Mouse (Mus musculus): Measurements from ENCODE around the gene Dlg2.

The Dlg2 gene

GRCm38 (mm10) chr7:92105956-92106355 lies 1629.5 kb downstream of the Dlg2 start:
- peak; percentile 60 for DNase-seq

GRCm38 (mm10) chr7:92113065-92113464 lies 1636.6 kb downstream of the Dlg2 start:
- DNase-seq: no peak

DNA sequence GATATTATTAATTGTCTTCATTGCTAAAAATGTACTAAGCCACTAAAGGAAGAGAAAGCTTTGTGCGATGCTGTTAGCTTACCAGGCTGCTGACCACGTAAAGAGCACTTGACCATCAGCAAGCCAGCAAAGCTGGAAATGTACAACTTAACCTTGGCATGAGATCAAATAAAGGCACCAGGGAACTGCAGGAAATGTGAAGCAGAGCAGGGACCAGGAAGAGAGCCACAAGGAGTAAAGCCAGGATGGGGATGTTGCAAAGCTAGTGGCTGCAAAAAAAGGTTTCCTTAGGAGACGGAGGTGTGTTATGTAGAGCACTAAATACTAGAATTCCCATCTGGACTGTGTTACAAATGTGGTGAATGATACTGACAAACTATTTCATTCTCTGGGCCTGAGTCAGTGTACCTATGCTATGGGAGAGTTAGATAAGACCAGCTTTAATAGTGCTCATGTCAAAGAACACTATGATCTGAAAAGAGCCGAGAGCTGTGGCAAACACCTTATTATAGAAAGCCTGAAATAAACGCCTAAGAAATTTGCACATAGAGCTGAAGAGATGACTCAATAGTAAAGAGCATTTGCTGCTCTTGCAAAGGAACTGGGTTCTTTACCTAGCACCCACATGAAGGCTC lies 1638.9 kb downstream of the Dlg2 start:
- DNase-seq: no peak

DNA sequence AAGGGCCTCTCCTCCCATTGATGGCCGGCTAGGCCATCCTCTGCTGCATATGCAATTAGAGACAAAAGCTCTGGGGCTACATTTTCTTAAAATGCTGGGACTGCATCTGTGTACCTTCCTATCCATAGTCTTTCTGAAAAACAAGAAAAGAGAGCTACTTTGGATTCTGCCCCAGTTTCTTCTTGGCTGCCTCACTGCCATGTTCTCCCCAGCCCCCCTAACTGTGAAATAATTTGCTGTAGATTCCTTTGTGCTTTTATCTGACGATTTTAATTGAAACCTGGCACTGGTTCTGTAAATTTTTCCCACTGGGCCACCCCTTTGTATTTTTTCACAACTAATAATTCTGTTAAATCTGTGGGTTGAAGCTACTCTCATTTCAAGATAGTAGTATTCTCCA lies 1646.8 kb downstream of the Dlg2 start:
- DNase-seq: no peak

DNA sequence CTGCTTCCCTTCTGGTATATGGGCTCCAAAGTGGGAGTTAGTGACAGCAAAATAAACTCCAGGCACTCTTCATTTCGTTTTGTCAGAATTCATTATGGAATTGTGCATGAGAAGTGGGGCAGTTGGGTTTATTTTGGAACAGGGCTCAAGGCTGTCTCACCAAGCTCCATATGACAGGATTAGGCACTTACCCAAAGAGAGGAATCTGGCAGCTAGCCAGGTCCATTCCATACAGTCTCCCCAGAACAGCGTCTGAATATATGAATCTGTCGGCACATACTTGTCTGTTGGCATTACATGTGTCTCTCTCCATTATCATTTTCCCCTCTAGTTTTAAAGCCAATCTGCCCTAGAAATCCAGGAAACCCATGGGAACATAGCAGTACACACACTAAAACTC lies 1649.4 kb downstream of the Dlg2 start:
- DNase-seq: peak; percentile 84 to 86

DNA sequence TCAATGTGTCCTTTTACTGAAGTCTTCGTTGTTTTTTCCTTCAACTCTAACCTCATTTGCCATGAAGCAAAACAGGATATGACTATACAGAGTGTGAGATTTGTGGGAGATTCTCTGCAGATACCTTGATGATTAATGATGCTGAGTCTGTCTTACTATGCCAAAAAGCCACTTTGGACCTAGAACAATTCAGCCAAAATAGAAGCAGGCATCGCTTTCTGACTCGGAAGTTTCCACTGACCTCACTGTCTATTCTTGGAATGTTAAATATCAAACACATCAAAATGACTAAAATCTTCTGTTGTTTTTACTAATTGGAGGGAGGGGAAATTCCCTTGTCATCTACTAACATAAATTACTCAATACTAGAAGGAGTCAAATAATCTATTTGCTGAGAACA lies 1657.8 kb downstream of the Dlg2 start:
- no peak for DNase-seq

- no peak for DNase-seq
Measured at GRCm38 (mm10) chr7:92135624-92136023, 1659.2 kb downstream of the Dlg2 start.

- peak in 1 of 2 experiments; percentile 27 for DNase-seq
Measured at GRCm38 (mm10) chr7:92140051-92140817, 1663.8 kb downstream of the Dlg2 start.

- no peak for DNase-seq
Measured at GRCm38 (mm10) chr7:92147499-92147898, 1671.0 kb downstream of the Dlg2 start.

- no peak for DNase-seq
Measured at GRCm38 (mm10) chr7:92150768-92151167, 1674.3 kb downstream of the Dlg2 start.

DNA sequence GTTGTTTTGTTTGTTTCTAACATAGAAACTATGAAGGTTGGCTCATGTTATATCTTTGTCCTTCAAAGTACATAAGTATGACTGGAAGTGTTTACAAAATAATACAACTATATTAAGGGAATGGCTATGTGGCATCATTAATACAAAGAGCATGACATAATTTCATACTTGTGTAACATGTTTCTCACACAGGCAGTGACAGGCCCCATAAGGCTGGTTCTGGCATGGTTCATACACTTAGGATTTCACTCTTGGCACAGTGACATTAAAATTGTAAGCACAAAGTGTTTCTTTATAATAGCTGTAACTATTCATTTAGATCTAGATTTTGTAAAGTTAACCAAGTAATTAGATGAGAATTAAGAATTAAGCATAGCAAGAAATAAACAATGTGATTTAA lies 1678.1 kb downstream of the Dlg2 start:
- no peak for DNase-seq

- DNase-seq: no peak
Measured at GRCm38 (mm10) chr7:92163150-92163549, 1686.7 kb downstream of the Dlg2 start.

- DNase-seq: no peak
Measured at GRCm38 (mm10) chr7:92164316-92164715, 1687.8 kb downstream of the Dlg2 start.

- no peak for DNase-seq
Measured at GRCm38 (mm10) chr7:92164875-92165518, 1688.5 kb downstream of the Dlg2 start.

- no peak for DNase-seq
Measured at GRCm38 (mm10) chr7:92180029-92180428, 1703.6 kb downstream of the Dlg2 start.

- DNase-seq: peak; percentile 31 to 32
Measured at GRCm38 (mm10) chr7:92180591-92181587, 1704.4 kb downstream of the Dlg2 start.

GRCm38 (mm10) chr7:92181959-92182612 lies 1705.6 kb downstream of the Dlg2 start:
- DNase-seq: peak in 1 of 2 experiments; percentile 22

DNA sequence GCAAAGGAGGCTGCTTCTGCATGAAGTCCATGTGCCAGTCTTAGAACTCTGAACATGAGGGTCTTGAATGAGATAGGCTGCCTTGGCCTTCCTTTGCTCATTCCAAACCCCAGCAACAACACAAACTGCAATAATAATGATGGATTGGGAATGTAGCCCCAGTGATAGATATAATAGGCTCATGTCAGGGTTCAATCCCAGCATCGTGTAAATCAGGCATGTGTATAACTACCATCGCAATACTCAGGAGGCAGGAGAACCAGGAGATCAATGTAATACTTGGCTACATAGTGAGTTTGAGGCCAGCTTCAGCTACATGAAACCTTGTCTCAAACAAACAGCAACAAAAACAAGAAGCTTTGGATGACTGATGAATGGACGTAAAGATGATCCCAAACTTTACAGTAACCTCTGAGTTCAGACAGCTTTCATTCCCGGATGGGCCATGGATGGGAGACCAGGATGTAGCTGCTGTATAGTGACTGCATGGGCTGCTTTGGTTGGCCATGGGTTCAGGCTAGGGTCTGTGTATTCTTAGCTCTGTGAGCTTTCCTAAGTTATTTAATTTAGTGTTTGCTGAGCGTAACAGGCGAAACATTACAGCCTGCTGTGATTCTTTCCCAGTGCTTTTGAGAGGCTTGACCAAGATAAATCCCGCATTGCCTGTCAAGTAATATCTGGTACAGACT lies 1708.0 kb downstream of the Dlg2 start:
- no peak for DNase-seq

DNA sequence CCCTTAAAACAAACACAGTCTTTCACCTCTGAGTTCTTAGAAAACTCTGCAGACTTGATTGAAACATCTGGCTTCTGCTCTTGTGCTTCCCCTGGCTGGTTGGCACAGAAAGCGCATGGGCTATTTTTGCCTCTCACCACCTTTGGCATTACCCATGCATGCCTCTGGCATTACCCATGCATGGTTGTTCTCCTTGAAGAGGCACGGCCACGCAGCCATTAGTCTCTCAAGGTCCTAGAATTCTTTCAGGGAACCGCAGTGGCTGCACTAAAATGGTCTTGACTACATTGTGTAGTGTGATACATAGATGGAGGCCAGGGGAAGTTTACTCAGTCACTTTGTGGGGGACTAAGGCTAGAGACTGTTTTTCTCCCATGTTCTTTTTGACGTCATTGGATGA lies 1709.9 kb downstream of the Dlg2 start:
- DNase-seq: no peak

GRCm38 (mm10) chr7:92189149-92189548 lies 1712.7 kb downstream of the Dlg2 start:
- no peak for DNase-seq

- DNase-seq: peak; percentile 90
Measured at GRCm38 (mm10) chr7:92196004-92196403, 1719.5 kb downstream of the Dlg2 start.

All from cerebellum, postnatal 14 days (tissue).